Mouse (Mus musculus): Measurements from ENCODE around the gene Phykpl. TPM values are rescaled to one million over a fixed set of nuclear protein-coding genes. Genes with fewer than 3 reads are reported as not detected.
A peak's percentile ranks its signal among the peaks of the same experiment; 100 is the strongest.
"Not testable (repeated sequence)": the region's sequence is repeated elsewhere in the genome, so short reads cannot be mapped to it uniquely, and the experiment has no call there.

Phykpl gene
- total RNA-seq, 1 experiment from 2014 or later: 21.3 TPM

DNA sequence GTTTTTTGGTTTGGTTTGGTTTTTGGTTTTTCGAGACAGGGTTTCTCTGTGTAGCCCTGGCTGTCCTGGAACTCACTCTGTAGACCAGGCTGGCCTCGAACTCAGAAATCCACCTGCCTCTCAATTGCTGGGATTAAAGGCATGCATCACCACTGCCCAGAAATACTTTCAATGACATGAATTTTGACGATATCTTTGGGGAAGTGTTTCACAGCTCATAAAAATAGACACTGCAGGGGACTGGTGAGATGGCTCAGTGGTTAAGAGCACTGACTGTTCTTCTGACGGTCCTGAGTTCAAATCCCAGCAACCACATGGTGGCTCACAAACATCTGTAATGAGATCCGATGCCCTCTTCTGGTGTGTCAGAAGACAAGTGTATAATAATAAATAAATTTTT, 25.4 kb downstream of the Phykpl start:
- not testable (repeated sequence) for ATAC-seq (ENCODE audit: extremely low read depth, insufficient number of reproducible peaks, low FRiP score, poor library complexity, severe bottlenecking)

DNA sequence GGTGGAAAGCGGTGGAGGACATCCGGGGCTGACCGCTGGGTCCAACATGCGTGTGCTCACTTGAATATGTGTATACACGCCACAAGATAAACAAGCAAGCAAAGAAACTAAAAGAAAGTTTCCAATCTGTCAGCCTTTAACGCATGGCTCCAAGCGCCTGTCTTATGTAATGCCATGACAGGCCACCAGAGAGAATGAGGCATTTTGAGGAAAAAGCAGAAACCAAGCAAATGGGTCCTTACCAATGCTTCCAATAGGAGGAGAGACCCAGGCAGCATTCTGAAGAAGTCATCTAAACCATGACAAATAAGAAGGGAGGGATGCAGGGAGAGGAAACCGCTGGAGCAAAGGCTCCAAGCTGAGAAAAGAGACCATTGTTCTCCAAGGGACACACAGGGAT, 29.7 kb downstream of the Phykpl start:
- no peak for ATAC-seq (ENCODE audit: extremely low read depth, insufficient number of reproducible peaks, low FRiP score, poor library complexity, severe bottlenecking)

DNA sequence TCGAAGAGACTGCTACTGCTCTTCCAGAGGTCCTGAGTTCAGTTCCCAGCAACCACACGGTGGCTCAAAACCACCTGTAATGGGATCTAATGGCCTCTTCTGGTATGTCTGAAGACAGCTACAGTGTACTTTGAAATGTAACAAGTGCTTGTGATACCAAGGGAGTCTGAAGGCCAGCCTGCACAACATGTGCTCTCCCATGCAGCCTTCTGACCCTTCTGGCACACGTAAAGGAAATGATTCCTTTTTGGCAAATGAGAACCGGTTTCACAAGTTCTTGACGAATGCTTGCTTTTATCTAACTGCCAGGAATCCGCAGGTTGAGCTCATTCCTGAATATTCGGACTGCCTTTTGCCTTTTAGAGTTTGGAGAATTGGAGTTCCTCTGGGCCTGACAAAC, 30.6 kb downstream of the Phykpl start:
- ATAC-seq (ENCODE audit: extremely low read depth, insufficient number of reproducible peaks, low FRiP score, poor library complexity, severe bottlenecking): no peak

DNA sequence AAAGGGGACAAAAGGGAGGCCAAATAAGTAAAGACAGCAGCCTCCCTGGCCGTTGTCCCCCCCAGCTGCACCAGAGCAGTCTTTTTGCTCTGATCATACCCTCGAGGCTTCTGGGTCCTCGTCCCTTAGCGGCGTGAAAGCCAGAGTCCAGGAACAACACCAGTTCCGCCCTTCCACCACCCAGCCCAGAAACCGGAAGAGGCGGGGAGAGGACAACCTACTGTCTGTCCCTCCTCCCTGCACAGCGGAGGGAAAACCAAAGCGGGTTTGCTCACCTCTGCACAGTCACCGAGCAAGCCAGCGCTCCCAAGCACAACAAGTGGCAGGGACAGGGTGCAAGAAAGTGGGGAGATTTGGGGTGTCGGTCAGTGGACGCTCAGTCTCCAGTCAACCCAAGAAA, 31.0 kb downstream of the Phykpl start:
- peak; percentile 69 for ATAC-seq (ENCODE audit: extremely low read depth, insufficient number of reproducible peaks, low FRiP score, poor library complexity, severe bottlenecking)

DNA sequence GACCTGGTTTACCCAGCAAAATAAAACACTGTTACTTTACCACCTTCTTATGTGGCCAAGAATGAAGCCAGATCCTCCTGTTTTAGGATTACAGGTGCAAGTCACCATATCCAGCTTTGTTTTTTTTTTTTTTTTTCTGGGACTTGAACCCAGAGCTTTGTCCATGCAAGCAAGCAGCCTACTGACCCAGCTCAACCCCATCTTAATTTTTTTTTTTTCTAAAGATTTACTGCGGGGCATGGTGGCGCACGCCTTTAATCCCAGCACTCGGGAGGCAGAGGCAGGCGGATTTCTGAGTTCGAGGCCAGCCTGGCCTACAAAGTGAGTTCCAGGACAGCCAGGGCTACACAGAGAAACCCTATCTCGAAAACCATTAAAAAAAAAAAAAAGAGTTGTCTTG, 31.6 kb downstream of the Phykpl start:
- ATAC-seq (ENCODE audit: extremely low read depth, insufficient number of reproducible peaks, low FRiP score, poor library complexity, severe bottlenecking): not testable (repeated sequence)

DNA sequence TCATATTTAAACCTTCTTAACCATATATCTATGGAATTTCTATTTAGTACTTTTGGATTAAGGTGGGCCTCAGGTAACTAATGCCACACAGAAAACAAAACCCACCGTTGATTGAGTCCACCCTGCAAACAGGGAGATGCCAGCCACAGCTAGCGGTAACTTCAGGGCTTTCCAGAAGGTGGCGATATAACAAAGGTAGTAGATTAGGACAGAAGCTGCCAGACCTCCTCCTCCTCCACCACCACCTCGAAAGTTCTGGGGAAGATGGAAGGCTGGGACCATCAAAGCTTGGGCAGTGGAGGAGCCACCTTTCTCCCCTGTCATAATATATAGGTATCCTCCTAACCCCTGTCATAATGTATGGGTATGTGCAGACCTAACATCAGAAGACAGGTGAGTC, 33.1 kb downstream of the Phykpl start:
- peak; percentile 65 for ATAC-seq (ENCODE audit: extremely low read depth, insufficient number of reproducible peaks, low FRiP score, poor library complexity, severe bottlenecking)

DNA sequence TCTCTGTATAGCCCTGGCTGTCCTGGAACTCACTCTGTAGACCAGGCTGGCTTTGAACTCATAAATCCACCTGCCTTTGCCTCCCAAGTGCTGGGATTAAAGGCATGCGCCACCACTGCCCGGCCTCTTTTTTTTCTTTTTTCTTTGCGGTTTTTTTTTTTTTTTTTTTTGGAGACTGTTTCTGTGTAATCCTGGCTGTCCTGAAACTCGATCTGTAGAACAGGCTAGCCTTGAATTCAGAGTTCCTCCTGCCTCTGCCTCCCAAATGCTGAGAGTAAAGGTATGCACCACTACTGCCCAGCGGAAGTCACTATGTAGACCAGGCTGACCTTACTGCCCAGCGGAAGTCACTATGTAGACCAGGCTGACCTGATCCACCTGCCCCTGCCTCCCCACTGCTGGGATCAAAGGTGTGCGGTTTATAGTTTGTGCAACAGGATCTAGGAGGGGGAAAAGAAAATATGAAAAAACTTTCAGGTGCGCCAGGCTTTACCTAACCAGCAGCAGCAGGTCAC, 34.4 kb downstream of the Phykpl start:
- ATAC-seq (ENCODE audit: extremely low read depth, insufficient number of reproducible peaks, low FRiP score, poor library complexity, severe bottlenecking): no peak

DNA sequence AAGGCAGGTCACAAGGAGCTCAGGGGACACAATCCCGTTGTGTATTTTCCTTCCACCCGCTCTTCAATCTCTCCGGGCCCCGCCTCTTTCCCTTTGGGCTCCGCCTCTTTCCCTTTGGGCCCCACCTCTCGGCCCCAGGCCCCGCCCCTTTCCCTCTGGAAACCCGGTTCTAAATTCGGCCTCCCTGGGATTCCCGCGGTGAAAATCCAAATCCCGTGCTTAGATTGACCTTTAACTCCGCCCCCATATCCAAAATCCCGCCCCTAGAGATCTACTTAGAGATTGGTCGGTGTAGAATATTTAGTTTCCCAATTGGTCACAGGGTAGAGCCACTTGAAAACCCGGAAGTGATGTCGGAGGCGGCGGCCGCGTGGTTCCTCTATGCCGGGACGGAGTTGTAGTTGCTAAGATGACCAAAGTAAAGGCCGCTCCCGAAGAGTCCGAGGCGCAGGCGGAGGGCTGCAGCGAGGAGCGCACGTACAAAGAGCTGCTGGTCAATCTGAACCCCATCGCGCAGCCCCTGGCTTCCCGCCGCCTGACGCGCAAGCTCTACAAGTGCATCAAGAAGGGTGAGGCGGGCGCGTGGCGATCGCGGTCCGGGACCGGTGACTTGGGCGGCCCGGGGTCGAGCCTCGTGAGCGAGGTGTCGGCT, 35.0 kb downstream of the Phykpl start, which contains the start of gene Nhp2:
Gene Nhp2, plus strand, starts transcription at position 327 of the 652 bp plus-strand sequence.
- ATAC-seq (ENCODE audit: extremely low read depth, insufficient number of reproducible peaks, low FRiP score, poor library complexity, severe bottlenecking): peak; percentile 86

DNA sequence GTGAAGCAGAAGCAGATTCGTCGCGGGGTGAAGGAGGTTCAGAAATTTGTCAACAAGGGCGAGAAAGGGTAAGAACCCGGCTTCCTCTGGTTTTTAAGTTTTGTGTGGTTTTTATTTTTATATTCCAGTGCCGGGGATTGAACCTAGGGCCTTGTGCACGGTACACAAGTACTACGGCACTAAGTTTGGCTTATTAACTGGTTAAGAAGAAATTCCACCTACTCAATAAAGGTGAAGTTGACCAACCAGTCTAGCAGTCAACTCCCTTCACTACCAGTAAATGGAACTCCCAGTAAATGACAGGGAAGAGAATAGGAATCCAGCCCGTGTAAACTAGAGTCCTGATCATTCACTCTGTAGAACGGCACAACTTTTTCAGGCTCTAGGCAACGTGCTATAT, 35.5 kb downstream of the Phykpl start:
- ATAC-seq (ENCODE audit: extremely low read depth, insufficient number of reproducible peaks, low FRiP score, poor library complexity, severe bottlenecking): no peak

DNA sequence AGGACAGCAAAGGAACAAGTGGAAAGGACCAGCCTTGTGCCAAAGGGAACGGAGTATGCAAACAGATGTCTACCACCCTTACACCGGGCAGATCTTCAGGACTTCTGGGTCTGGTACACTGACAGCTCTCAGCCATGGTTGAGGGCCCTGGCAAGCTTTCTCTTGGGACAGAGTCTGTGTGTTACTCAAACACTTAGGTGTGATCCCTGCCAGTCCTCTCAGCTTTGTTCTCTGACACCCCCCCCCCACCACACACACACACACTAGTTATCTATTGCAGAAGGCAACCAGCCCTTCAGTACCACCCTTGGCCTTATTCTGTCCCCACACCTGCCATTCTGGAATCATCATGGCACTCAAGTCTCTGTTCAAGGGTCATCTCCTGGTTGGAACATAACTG, 37.2 kb downstream of the Phykpl start:
- no peak for ATAC-seq (ENCODE audit: extremely low read depth, insufficient number of reproducible peaks, low FRiP score, poor library complexity, severe bottlenecking)

DNA sequence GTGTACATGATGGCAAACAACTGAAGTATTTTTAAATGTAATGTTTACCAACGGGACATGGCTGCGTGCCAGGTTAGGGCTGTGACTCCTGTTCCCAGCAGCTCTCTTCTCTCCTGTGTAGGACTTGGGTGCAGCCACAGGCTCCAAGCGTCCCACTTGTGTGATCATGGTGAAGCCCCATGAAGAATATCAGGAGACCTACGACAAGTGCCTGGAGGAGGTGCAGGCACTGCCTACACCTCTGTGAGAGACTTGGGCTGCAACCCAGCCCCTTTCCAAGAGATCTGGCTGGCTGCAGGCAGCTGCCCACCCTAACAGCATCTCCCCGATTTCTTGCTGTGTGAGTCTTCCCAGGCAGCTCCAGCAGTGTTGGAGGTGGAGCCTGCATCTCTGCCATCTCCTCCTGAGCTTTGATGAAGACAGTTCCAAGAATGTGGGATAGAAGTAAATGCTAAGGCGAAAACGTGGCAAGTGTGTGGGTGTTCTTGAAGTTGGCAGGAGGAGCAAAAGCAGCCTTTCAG, 38.5 kb downstream of the Phykpl start:
- no peak for ATAC-seq (ENCODE audit: extremely low read depth, insufficient number of reproducible peaks, low FRiP score, poor library complexity, severe bottlenecking)

DNA sequence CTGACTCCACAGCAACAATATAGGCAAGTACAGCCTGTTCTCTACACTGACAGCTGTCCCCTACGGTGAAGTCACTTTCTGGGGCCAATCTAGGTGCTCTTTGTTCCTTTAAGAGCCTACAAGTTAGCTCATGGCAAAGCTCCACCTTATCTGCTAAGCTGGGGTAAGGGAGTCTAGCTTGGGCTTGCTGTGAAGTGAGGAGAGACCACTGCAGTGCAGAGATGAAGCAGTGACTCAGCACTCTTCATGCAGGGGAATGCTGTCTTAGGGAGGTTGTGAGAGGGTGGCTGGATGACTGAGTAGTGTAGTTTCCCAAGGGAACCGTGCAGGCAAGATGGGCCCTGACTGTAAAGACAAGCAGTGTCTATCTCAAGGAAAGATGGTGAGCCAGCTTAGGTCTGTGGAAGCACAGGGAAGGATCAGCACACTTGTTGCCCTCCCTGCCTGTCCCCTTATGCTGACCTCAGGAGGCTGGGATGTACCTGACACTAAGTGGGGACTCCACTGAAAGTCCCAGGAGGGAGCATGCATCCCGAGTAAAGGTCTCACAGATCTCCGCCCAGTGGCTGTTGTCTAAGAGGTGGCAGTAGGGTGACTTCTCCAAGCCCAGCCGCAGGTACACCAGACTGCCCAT, 40.7 kb downstream of the Phykpl start:
- no peak for ATAC-seq (ENCODE audit: extremely low read depth, insufficient number of reproducible peaks, low FRiP score, poor library complexity, severe bottlenecking)

DNA sequence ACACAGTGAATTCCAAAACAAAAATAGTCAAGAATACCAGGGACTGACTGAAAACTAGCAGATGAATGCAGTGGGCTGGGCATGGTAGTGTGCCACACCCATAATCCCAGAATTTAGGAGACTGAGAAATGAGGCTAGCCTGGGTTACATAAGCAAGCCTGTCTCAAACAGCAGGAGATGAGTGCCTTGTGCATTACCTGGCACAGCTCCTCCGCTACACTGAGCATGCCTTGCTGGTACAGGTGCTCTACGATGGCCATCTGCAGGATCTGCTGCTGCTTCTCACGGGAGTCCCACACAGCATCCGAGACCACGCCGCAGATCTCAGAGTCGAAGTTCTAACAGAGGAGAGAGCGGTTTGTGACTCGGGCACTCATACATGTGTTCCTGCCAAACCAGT, 42.9 kb downstream of the Phykpl start:
- no peak for ATAC-seq (ENCODE audit: extremely low read depth, insufficient number of reproducible peaks, low FRiP score, poor library complexity, severe bottlenecking)

DNA sequence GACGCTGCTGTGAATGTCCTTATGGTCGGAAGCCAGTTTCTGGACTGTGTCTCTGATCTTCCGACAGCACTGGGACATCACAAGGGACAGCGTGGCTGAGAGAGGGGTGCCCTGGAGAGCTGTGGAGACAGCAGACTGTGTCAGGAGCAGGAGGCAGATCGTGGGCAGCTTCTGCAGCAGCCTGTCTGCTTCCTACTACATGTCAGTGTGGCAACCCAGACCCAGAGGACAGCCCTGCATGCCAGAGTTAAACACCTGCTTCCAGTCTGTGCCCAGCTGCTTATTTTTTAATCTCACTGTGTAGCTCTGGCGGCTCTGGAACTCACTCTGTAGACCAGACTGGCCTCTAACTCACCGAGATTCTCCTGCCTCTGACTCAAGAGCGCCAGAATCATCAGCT, 43.4 kb downstream of the Phykpl start:
- ATAC-seq (ENCODE audit: extremely low read depth, insufficient number of reproducible peaks, low FRiP score, poor library complexity, severe bottlenecking): no peak

DNA sequence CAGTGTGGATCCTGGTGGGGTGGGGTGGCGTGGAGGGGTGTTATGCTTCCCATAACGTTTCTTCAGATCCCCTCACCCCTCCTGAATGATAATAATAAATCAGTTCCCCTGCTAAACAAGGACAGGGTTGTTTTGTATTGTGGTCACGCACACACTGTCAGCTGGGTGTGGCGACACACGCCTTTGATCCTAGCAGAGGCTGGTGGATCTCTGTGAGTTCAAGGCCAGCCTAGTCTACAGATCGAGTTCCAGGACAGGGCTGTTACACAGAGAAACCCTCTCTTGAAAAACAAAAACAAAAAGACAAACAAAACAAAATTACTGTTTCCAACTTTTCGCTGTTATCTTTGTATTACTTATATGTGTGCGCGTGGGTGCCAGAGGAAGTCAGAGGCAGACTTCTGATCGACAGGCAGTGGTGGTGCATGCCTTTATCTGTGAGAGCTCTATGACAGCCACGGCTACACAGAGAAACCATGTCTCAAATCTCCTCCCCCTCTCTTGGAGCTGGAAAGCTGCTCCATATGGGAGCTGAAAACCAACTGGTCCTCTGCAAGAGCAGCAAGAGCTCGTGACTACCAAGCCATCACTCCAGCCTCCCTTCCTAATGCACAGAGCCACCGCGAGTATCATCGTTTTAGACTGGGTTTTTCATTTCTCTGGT, 45.2 kb downstream of the Phykpl start:
- no peak for ATAC-seq (ENCODE audit: extremely low read depth, insufficient number of reproducible peaks, low FRiP score, poor library complexity, severe bottlenecking)

DNA sequence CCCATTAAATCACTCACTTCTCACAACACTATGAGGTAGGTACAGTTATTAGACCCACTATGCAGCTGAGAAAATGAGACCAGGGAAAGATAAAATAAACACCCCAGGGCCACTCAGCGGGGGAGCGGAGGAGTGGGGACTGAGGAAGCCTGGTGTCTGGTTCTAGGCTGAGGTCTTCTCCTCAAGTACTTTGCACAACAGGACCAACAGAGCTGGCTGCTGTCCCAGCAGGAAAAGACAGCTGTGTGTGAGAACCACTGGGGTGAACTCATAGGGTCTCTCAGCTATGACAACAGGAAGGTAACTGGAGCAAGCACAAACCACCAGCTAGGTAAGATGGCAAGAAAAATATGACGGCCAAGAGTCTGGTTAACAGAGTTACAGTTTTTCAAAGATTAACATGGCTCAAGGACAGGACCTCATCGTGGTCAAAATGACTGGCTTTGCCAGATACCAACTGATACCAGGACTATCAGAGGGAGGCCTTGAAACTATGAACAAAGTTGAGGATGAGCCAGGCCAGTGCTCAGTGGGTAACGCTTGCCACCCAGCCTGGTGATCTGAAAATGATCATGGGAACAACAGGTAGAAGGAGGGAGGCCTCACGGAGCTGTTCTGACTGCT, 47.7 kb downstream of the Phykpl start:
- no peak for ATAC-seq (ENCODE audit: extremely low read depth, insufficient number of reproducible peaks, low FRiP score, poor library complexity, severe bottlenecking)

DNA sequence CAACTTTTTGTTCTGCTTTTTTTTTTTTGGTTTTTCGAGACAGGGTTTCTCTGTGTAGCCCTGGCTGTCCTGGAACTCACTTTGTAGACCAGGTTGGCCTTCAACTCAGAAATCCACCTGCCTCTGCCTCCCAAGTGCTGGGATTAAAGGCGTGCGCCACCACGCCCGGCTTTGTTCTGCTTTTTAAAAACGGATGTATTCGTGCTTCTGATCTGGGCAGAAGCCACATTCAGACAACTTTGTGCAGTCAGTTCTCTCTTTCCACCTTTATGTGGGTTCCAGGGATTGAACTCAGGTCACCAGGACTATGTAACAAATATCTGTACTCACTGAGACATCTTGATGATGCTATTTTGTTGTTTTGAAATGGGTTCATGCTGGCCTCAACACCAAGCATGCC, 48.6 kb downstream of the Phykpl start:
- not testable (repeated sequence) for ATAC-seq (ENCODE audit: extremely low read depth, insufficient number of reproducible peaks, low FRiP score, poor library complexity, severe bottlenecking)

DNA sequence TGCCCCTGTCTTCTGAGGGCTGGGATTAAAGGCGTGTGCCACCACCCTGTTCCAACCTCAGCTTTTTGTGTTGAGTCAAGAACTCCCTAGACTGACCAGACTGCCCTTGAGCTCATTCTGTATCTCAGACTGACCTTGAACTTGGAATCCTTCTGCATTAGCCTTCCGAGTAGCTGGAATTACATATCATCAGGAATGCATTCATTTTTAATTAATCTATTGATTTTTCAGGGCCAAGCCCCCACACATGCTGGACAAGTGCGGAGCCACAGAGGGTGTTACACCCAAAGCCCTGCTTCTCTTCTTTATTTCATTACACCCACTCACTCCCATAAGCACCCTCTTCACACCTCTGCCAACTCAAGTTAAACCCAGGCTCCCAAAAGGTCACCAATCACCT, 49.2 kb downstream of the Phykpl start:
- ATAC-seq (ENCODE audit: extremely low read depth, insufficient number of reproducible peaks, low FRiP score, poor library complexity, severe bottlenecking): no peak

DNA sequence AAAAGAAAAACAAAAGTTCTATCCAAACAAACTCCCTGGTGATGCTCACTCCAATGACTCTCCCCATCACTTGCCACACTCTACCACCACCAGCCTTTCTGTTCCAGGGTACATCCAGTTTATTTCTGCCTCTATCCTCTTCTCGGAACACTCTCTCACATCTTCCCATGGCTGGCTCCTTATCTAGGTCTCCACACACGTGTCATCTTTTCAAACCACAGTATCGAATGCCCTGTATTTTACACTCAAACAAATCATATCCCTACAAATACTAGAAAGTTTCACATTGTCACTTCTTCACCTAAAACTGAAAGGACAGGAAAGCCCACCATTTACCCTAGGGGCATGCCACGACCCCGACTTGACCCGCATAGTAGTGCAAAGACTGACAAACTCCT, 50.6 kb downstream of the Phykpl start:
- ATAC-seq (ENCODE audit: extremely low read depth, insufficient number of reproducible peaks, low FRiP score, poor library complexity, severe bottlenecking): no peak
